In genomic region chr8:70000226-70000625, GRCm38 (mm10) we compare ENCODE assay signal across 32 mouse cellular contexts. TPM values are rescaled to one million over a fixed set of nuclear protein-coding genes. Genes with fewer than 3 reads are reported as not detected.
DNase-seq lines count a peak whose midpoint lies in the region; ATAC-seq and TF ChIP-seq lines count a peak whose summit lies in the region.
"Had no signal": no experiment of that assay in that cellular context is flagged by ENCODE, and none has a peak within 500 bp of the region (broad histone marks: within the 10 kb centered on the region; RNA-seq: fewer than 3 reads in every experiment).

No protein-coding gene starts in this region.

- no peak overlapping the region for H3K4me2 ChIP-seq in liver, embryonic 13.5 days
- no peak overlapping the region for H3K4me2 ChIP-seq in liver, postnatal 0 days (ENCODE audit: low read depth, low read length)
- H3K4me2 ChIP-seq: embryonic facial prominence, embryonic 13.5 days; forebrain, embryonic 12.5 days; forebrain, embryonic 15.5 days; heart, embryonic 12.5 days; hindbrain, embryonic 14.5 days had no signal

- no peak for ATAC-seq in liver, embryonic 13.5 days (ENCODE audit: low read depth)
- ATAC-seq in liver, postnatal 0 days = no peak
- ATAC-seq: forebrain, embryonic 15.5 days; hindbrain, postnatal 0 days; inflammation-experienced regulatory T-cells, adult 6 months; Patski had no signal

- H3K79me2 ChIP-seq in MEL (ENCODE audit: control insufficient read depth, insufficient read depth, low read length, poor library complexity) (peaks cover 10% of the 10 kb centered on the region), macrophage (ENCODE audit: inconsistent target) (peaks cover 9% of the 10 kb centered on the region)

- H3K9ac ChIP-seq in liver, embryonic 13.5 days = no peak overlapping the region
- H3K9ac ChIP-seq in liver, postnatal 0 days (replicated peaks) = no peak overlapping the region
- H3K9ac ChIP-seq in MEL (ENCODE audit: control insufficient read depth, low read depth, low read length, poor library complexity, severe bottlenecking) = no peak overlapping the region
- H3K9ac ChIP-seq: embryonic facial prominence, embryonic 13.5 days; forebrain, embryonic 12.5 days; forebrain, embryonic 15.5 days; heart, embryonic 12.5 days; hindbrain, embryonic 14.5 days had no signal

- no peak for TF ChIP-seq POLR2A in MEL (IDR thresholded peaks at IDR 0.05; ENCODE audit: control insufficient read depth in 1 of 2, insufficient read depth in 1 of 2, low read depth in 1 of 2, low read length in 2 of 2, poor library complexity in 1 of 2)

- TF ChIP-seq EP300 in liver, postnatal 0 days (IDR thresholded peaks at IDR 0.05; ENCODE audit: low read depth) = no peak
- TF ChIP-seq EP300 in MEL (IDR thresholded peaks at IDR 0.05; ENCODE audit: low read depth in 1 of 2, low read length in 2 of 2) = no peak

- H3K27me3 ChIP-seq in heart, embryonic 10.5 days (ENCODE audit: insufficient read depth, poor library complexity, severe bottlenecking) = no peaks in the 10 kb centered on the region
- no peaks in the 10 kb centered on the region for H3K27me3 ChIP-seq in liver, embryonic 13.5 days
- no peaks in the 10 kb centered on the region for H3K27me3 ChIP-seq in liver, postnatal 0 days (ENCODE audit: insufficient read depth, low read length)
- no peaks in the 10 kb centered on the region for H3K27me3 ChIP-seq in MEL (ENCODE audit: control insufficient read depth in 1 of 2, insufficient read depth in 2 of 2, low read length in 2 of 2)
- H3K27me3 ChIP-seq: CH12.LX; embryonic facial prominence, embryonic 13.5 days; forebrain, embryonic 12.5 days; forebrain, embryonic 15.5 days; heart, embryonic 12.5 days; heart, embryonic 15.5 days; Patski had no signal

- H3K4me1 ChIP-seq in heart, embryonic 10.5 days = peaks cover 18% of the 10 kb centered on the region; the same call in 1 of the 2 replicates
- H3K4me1 ChIP-seq in liver, embryonic 13.5 days (replicated peaks) = peaks cover 42% of the 10 kb centered on the region
- H3K4me1 ChIP-seq in liver, postnatal 0 days (ENCODE audit: insufficient read depth) = peaks cover 31% of the 10 kb centered on the region
- peaks cover 3 to 17% of the 10 kb centered on the region in 2 experiments; a peak in 3 of 4 replicates for H3K4me1 ChIP-seq in MEL (ENCODE audit: control insufficient read depth in 1 of 2, insufficient read depth in 2 of 2, low read length in 2 of 2)

- no peaks in the 10 kb centered on the region for H3K36me3 ChIP-seq in heart, embryonic 10.5 days
- H3K36me3 ChIP-seq in liver, embryonic 13.5 days = no peaks in the 10 kb centered on the region
- H3K36me3 ChIP-seq in liver, postnatal 0 days (replicated peaks; ENCODE audit: insufficient read depth, low read length) = no peaks in the 10 kb centered on the region
- H3K36me3 ChIP-seq in MEL (ENCODE audit: control insufficient read depth in 1 of 2, insufficient read depth in 2 of 2, low read length in 2 of 2) = peaks cover 0 to 16% of the 10 kb centered on the region in 2 experiments; a peak in 2 of 4 replicates
- no peaks in the 10 kb centered on the region for H3K36me3 ChIP-seq in macrophage (ENCODE audit: inconsistent target)
- H3K36me3 ChIP-seq: embryonic facial prominence, embryonic 10.5 days; embryonic facial prominence, embryonic 13.5 days; forebrain, embryonic 12.5 days; forebrain, embryonic 15.5 days; heart, embryonic 12.5 days; heart, embryonic 15.5 days had no signal

- no peak for DNase-seq in heart, embryonic 10.5 days (ENCODE audit: low spot score)
- no peak for DNase-seq in heart, postnatal 4 days
- DNase-seq in liver, embryonic 13.5 days = no peak
- no peak for DNase-seq in liver, postnatal 0 days
- DNase-seq in MEL (ENCODE audit: low read depth, low spot score) = no peak
- DNase-seq in gastrocnemius, adult 18-20 months (ENCODE audit: low spot score) = no peak
- no peak for DNase-seq in c-Kit-positive CD71-positive TER-119-positive erythroid progenitor cells, embryonic 14.5 days (ENCODE audit: low spot score)
- DNase-seq: adrenal gland, postnatal 10 days; adrenal gland, postnatal 36 days; B cell, adult 2 months; cerebellum, adult 11-12 months; cerebellum, adult 8-10 months; cerebellum, postnatal 10 days; cerebellum, postnatal 36 days; embryo, embryonic 11 days; gastrocnemius, adult 2 months; gastrocnemius, postnatal 14 days; heart, adult 11 months; heart, postnatal 10 days; heart, postnatal 36 days had no signal

- H3K27ac ChIP-seq in heart, embryonic 10.5 days = peak overlapping the region; percentile 91; the same call in 1 of the 2 replicates
- peak overlapping the region; percentile 88 for H3K27ac ChIP-seq in liver, embryonic 13.5 days
- H3K27ac ChIP-seq in liver, postnatal 0 days (ENCODE audit: low read depth) = no peak overlapping the region
- peak overlapping the region; percentile 26; the same call in 1 of the 2 replicates for H3K27ac ChIP-seq in MEL (ENCODE audit: control insufficient read depth, low read depth, low read length)
- H3K27ac ChIP-seq in macrophage = peak overlapping the region; percentile 99
- H3K27ac ChIP-seq: embryonic facial prominence, embryonic 10.5 days; embryonic facial prominence, embryonic 13.5 days; forebrain, embryonic 12.5 days; forebrain, embryonic 15.5 days; hindbrain, embryonic 14.5 days; hindbrain, postnatal 0 days had no signal

- no peak overlapping the region for H3K4me3 ChIP-seq in heart, embryonic 10.5 days
- H3K4me3 ChIP-seq in liver, embryonic 13.5 days (replicated peaks) = no peak overlapping the region
- H3K4me3 ChIP-seq in liver, postnatal 0 days (ENCODE audit: low read depth, low read length) = no peak overlapping the region
- H3K4me3 ChIP-seq in MEL (ENCODE audit: control insufficient read depth in 1 of 2, insufficient read depth in 1 of 2, low read depth in 2 of 2, low read length in 2 of 2) (no peak overlapping the region), macrophage (ENCODE audit: inconsistent target) (no peak overlapping the region)
- H3K4me3 ChIP-seq: embryonic facial prominence, embryonic 10.5 days; embryonic facial prominence, embryonic 13.5 days; forebrain, embryonic 12.5 days; forebrain, embryonic 15.5 days; gastrocnemius, adult 2 months; heart, embryonic 12.5 days; heart, embryonic 15.5 days had no signal

- H3K9me3 ChIP-seq in heart, embryonic 10.5 days = no peaks in the 10 kb centered on the region
- no peaks in the 10 kb centered on the region for H3K9me3 ChIP-seq in liver, embryonic 13.5 days (replicated peaks)
- H3K9me3 ChIP-seq in liver, postnatal 0 days (ENCODE audit: low read length) = no peaks in the 10 kb centered on the region
- H3K9me3 ChIP-seq in MEL (replicated peaks; ENCODE audit: insufficient read depth, low read length) = no peaks in the 10 kb centered on the region
- H3K9me3 ChIP-seq: embryonic facial prominence, embryonic 10.5 days; embryonic facial prominence, embryonic 13.5 days; forebrain, embryonic 12.5 days; forebrain, embryonic 15.5 days; heart, embryonic 12.5 days; heart, embryonic 15.5 days had no signal

- no peak for TF ChIP-seq RAD21 in MEL (IDR thresholded peaks at IDR 0.05; ENCODE audit: low read depth, low read length)

- TF ChIP-seq CTCF in liver, postnatal 0 days (IDR thresholded peaks at IDR 0.05; ENCODE audit: low read depth) = no peak
- TF ChIP-seq CTCF in MEL (IDR thresholded peaks at IDR 0.05 in 2 of 3, conservative IDR thresholded peaks at IDR 0.05 in 1 of 3; ENCODE audit: control insufficient read depth in 1 of 3, insufficient read depth in 1 of 3, low read depth in 2 of 3, low read length in 3 of 3, poor library complexity in 1 of 3, severe bottlenecking in 1 of 3) = no peak

- 83% methylated on average over 2 of the region's 2 CpGs for WGBS in heart, embryonic 10.5 days
- 92% methylated on average over 2 of the region's 2 CpGs for WGBS in liver, embryonic 13.5 days (ENCODE audit: insufficient replicate concordance)
- 81% methylated on average over 2 of the region's 2 CpGs for WGBS in liver, postnatal 0 days (ENCODE audit: insufficient replicate concordance)
- WGBS in macrophage (ENCODE audit: missing documents) = 93% methylated on average over 2 of the region's 2 CpGs

RNA-seq across cellular contexts. Expression of gene Gatad2a, which starts 4.0 kb away (rescaled TPM):
- polyA plus RNA-seq in heart, embryonic 10.5 days (2016; fragmentation: Nextera tagmentation; extraction: Ambion mirVana) = 47.5 and 49.0 TPM in 2 replicates
- 10 to 100 TPM; 75.9 to 79.5 TPM for total RNA-seq in heart, postnatal 4 days (2021)
- 27.1 and 27.8 TPM in 2 replicates for polyA plus RNA-seq in liver, embryonic 13.5 days (2015; fragmentation: Nextera tagmentation; extraction: Ambion mirVana)
- polyA plus RNA-seq in liver, postnatal 0 days (2015; fragmentation: Nextera tagmentation; extraction: Ambion mirVana) = 19.5 and 20.7 TPM in 2 replicates
- 101 and 111 TPM in 2 replicates for total RNA-seq in MEL (2012; rRNA removed)
- 100 to 1,000 TPM in 1 of 2 experiments, 10 to 100 TPM in 1; 38.0 to 129 TPM for polyA plus RNA-seq in MEL (2012; ENCODE audit: insufficient read depth in 1 of 2, insufficient read length in 2 of 2, low read depth in 1 of 2, low replicate concordance in 2 of 2, missing spikeins in 1 of 2)
- 100 to 1,000 TPM in 6 of 26 experiments, 10 to 100 TPM in 20; 28.5 to 185 (median 83.8) TPM for total RNA-seq in macrophage (2018; cell fraction: chromatin; rRNA removed)
- 10 to 100 TPM; 60.9 to 96.4 (median 79.3) TPM for total RNA-seq in macrophage (2018; cell fraction: cytosol; rRNA removed)
- total RNA-seq in macrophage (2018; cell fraction: nucleus; rRNA removed) = 100 to 1,000 TPM in 1 of 26 experiments, 10 to 100 TPM in 25; 33.3 to 121 (median 69.3) TPM
- 38.2 to 65.2 TPM (median 54.8 TPM) in 3 replicates for polyA plus RNA-seq in macrophage (2018)
- total RNA-seq in gastrocnemius, adult 18-20 months (2021) = 10 to 100 TPM; 28.6 to 38.8 TPM

RNA-seq across cellular contexts. Expression of gene Mau2, which starts 42.3 kb away (rescaled TPM):
- polyA plus RNA-seq in heart, embryonic 10.5 days (2016; fragmentation: Nextera tagmentation; extraction: Ambion mirVana) = 46.5 and 49.9 TPM in 2 replicates
- total RNA-seq in heart, postnatal 4 days (2021) = 10 to 100 TPM; 39.5 to 40.8 TPM
- polyA plus RNA-seq in liver, embryonic 13.5 days (2015; fragmentation: Nextera tagmentation; extraction: Ambion mirVana) = 22.7 and 26.6 TPM in 2 replicates
- 11.1 and 12.2 TPM in 2 replicates for polyA plus RNA-seq in liver, postnatal 0 days (2015; fragmentation: Nextera tagmentation; extraction: Ambion mirVana)
- 39.0 and 39.2 TPM in 2 replicates for total RNA-seq in MEL (2012; rRNA removed)
- polyA plus RNA-seq in MEL (2012; ENCODE audit: insufficient read depth in 1 of 2, insufficient read length in 2 of 2, low read depth in 1 of 2, low replicate concordance in 2 of 2, missing spikeins in 1 of 2) = 10 to 100 TPM in 1 of 2 experiments, not detected in 1; 43.4 TPM
- total RNA-seq in macrophage (2018; cell fraction: chromatin; rRNA removed) = 100 to 1,000 TPM; 120 to 264 (median 199) TPM
- 10 to 100 TPM; 17.3 to 38.8 (median 29.1) TPM for total RNA-seq in macrophage (2018; cell fraction: cytosol; rRNA removed)
- 100 to 1,000 TPM in 11 of 26 experiments, 10 to 100 TPM in 15; 63.0 to 154 (median 92.7) TPM for total RNA-seq in macrophage (2018; cell fraction: nucleus; rRNA removed)
- 11.9 to 29.5 TPM (median 18.7 TPM) in 3 replicates for polyA plus RNA-seq in macrophage (2018)
- total RNA-seq in gastrocnemius, adult 18-20 months (2021) = 10 to 100 TPM; 21.7 to 22.5 TPM

RNA-seq across cellular contexts. Expression of gene Sugp1, which starts 42.4 kb away (rescaled TPM):
- 41.1 and 45.0 TPM in 2 replicates for polyA plus RNA-seq in heart, embryonic 10.5 days (2016; fragmentation: Nextera tagmentation; extraction: Ambion mirVana)
- 10 to 100 TPM; 23.2 to 23.8 TPM for total RNA-seq in heart, postnatal 4 days (2021)
- 20.2 and 21.7 TPM in 2 replicates for polyA plus RNA-seq in liver, embryonic 13.5 days (2015; fragmentation: Nextera tagmentation; extraction: Ambion mirVana)
- 11.7 and 11.8 TPM in 2 replicates for polyA plus RNA-seq in liver, postnatal 0 days (2015; fragmentation: Nextera tagmentation; extraction: Ambion mirVana)
- 27.1 and 29.9 TPM in 2 replicates for total RNA-seq in MEL (2012; rRNA removed)
- polyA plus RNA-seq in MEL (2012; ENCODE audit: insufficient read depth in 1 of 2, insufficient read length in 2 of 2, low read depth in 1 of 2, low replicate concordance in 2 of 2, missing spikeins in 1 of 2) (10 to 100 TPM in 1 of 2 experiments, not detected in 1; 45.5 TPM), macrophage (2018) (21.0 to 34.1 TPM (median 22.9 TPM) in 3 replicates)
- 10 to 100 TPM; 17.6 to 77.5 (median 50.8) TPM for total RNA-seq in macrophage (2018; cell fraction: chromatin; rRNA removed)
- total RNA-seq in macrophage (2018; cell fraction: cytosol; rRNA removed) = 10 to 100 TPM; 17.3 to 30.2 (median 25.2) TPM
- total RNA-seq in macrophage (2018; cell fraction: nucleus; rRNA removed) = 10 to 100 TPM in 25 of 26 experiments, 1 to 10 TPM in 1; 9.3 to 47.4 (median 27.3) TPM
- total RNA-seq in gastrocnemius, adult 18-20 months (2021) = 10 to 100 TPM; 16.1 to 19.5 TPM
